Mouse (Mus musculus): ENCODE measurements at regions not wholly inside any gene's neighbourhood (a gene's known extent, or its start where the extent isn't known, plus 50 kb on each side); places are given as distances from the start of the nearest gene placed in this dataset.

DNA sequence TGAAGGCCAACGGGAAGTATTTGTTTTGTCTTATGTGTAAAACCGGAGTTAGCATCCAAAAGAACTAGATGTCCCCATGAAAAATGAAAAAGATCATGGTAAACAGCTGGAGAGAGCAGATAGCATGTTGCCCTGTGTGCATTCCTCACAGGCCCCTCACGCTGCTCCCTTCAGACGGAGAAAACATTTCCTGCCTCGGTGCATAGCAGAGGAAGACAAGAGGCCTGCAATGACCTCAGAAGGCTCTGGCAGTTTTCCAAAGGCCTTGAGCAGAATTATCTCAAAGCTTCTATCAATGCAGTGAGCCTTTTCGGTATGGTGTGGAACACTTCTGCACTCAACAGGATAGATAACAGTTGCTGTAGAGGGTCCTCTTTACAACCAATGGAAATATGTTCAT, 101.3 kb upstream of the Ccn2 start:
- DNase-seq (ENCODE audit: low spot score in 2 of 2): no peak

DNA sequence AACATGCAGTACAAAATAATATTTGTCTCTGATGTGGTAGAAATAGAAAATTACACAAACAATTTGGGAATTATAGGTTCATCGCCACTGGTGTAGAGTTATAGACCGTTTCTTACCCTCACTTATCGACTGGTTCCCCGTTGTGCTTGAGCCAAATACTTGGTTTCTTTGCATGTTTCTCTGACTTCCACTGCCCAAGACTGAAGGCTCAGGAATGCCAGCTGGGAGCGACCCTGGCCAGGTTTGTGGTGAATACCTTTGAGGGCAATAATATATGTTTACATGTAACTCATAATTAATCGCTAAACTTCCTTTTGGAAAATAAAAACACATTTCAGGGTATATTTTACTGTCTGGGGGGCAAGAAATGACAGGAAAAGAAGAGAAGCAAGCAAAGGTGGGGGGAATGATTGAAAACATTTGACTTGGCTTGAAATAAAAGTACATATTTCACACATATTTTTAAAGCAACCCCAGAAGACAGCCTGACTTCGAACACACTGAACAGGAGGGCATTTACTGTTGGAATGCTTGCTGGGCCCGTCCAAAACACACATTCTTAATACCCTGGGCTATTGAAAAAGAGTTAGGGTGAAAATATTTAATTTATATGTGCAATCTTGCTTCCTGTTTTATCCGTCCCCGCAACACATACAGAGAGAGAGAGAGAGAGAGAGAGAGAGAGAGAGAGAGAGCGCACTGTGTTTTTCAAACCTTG, 75.3 kb upstream of the Ccn2 start:
- no peak for DNase-seq (ENCODE audit: low spot score in 2 of 2)

DNA sequence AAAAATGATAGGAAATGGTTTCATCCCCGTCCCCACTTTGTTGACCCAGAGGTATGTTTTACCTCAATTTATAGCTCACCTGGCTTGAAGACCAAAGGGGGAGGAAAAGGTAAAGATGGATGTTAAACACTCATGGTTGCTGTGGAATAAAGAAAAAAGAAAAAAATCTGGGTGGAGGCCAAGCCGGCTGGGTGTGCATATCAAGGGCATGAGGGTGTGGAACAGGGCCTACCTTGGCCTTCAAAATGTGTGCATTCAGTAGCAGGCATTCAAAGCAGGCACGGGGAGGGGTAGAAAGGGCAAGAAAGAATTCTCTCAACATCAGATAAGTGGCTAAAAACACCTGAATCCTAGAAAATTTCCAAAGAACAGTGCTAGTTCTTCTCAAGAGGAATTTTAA, 74.7 kb upstream of the Ccn2 start:
- no peak for DNase-seq (ENCODE audit: low spot score in 2 of 2)

DNA sequence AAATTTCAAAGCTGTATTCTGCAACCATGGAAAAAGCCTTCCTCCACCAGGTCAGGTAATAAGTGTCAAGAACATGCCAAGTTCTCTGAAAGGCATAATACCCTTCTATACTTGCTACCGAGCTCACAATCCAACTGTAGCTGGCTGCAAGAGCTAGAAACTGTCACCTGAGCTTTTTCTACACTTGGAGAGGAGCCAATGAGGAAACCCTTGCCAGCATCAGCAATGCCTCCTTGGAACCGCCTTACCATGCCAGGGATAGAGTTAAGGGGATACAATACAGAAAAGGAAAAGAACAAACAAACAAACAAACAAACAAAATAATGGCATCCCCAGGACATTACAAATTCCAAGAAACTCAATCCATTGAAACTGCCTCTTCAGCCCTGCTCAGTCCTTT, 62.5 kb upstream of the Ccn2 start:
- DNase-seq (ENCODE audit: low spot score in 2 of 2): no peak

DNA sequence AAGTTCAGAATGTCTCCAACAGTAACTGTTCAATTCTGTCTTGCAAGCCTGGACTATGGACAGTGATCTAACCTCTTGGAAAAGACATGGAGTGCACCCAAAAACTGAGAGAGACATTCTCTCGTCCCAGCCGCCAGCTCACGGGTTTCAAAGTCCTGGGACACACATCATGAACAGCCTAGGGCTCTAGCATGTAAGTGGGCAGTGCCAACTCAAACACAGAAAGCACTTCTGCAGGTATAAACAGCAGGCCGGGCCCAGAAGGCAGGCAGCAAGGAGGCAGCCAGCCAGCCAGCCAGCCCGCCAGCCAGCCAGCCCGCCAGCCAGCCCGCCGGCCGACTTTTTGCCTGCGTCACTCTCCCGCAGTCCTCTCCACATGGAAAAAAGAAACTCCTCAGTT, 60.3 kb upstream of the Ccn2 start:
- DNase-seq (ENCODE audit: low spot score in 2 of 2): no peak

DNA sequence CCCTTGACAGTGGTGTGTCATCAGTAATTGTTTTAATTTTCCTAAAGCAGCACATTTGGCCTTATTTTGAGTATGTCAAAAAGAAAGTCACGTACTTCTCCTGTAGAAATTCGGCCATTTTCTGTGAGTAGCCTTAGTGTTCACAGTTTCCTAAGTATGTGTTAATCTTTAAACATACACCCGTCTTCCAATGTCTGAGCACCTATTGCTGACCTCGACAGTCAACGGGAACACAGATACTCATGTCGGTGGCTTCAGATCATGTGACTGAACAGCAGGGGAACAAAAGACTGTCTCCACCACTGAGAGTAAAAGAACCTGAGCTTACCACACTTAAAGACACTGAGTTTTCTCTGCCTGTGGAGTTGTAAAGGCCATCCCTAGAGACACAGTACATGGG, 59.8 kb upstream of the Ccn2 start:
- DNase-seq (ENCODE audit: low spot score in 2 of 2): no peak

DNA sequence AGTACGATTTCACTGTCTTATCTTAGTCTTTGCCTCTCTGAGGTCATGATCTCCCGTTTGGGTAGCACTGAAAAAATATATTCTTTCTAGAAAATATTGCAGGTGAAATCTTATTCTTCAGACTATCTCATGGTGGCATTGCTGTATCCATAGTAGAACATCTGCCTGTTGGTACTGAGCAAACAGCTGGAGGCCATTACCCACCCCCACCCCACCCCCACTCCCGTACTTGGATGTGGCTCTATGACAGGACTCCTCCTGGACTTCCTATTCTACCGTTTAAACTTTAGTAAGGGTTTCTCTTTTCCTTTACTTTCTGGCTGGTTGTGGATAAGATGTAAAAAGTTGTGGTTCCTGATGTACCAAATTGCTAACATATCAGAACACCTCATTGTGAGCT, 53.3 kb upstream of the Ccn2 start:
- no peak for DNase-seq (ENCODE audit: low spot score in 2 of 2)

Data from right cerebral cortex, postnatal 36 days (tissue).